Mouse (Mus musculus) monocyte, adult 5-6 weeks (primary cell): ENCODE measurements around the gene Uqcr11. TPM values are rescaled to one million over a fixed set of nuclear protein-coding genes. Genes with fewer than 3 reads are reported as not detected.

Experiments used
- ATAC-seq: fragments of 153-309, 156-312 bp; replicated peaks from 2 replicates; pipeline ENCODE4 v1.8.0; 2017; ENCODE audit warnings: mild to moderate bottlenecking; ENCODE audit not compliant: low TSS enrichment, insufficient number of reproducible peaks, severe bottlenecking, poor library complexity, low FRiP score
- total RNA-seq: library from RNA; stranded (forward); fragments of 200-1000, 200-491, 200-594 nt; gene quantifications from 3 replicates; pipeline ENCODE4 v1.2.3, GENCODE M21; 2017

Uqcr11 gene
- total RNA-seq, 1 experiment from 2014 or later, result 56.9 TPM

- no peak for ATAC-seq
These were observed 3.5 kb downstream of the Uqcr11 start for GRCm38 (mm10) chr10:80403044-80403692.

- ATAC-seq, result no peak
These were observed 5.9 kb downstream of the Uqcr11 start for GRCm38 (mm10) chr10:80400704-80401161.

- no peak; the same call in 1 of the 2 replicates for ATAC-seq
These were observed 6.5 kb downstream of the Uqcr11 start for GRCm38 (mm10) chr10:80399973-80400703.

- ATAC-seq, result peak; percentile 91
These were observed 7.2 kb downstream of the Uqcr11 start, which contains the start of gene Mbd3 for GRCm38 (mm10) chr10:80399191-80399972. Gene Mbd3, minus strand, starts transcription at chr10:80399550.

GRCm38 (mm10) chr10:80398719-80399190 lies 7.9 kb downstream of the Uqcr11 start:
- peak; percentile 48 for ATAC-seq

GRCm38 (mm10) chr10:80398174-80398535 lies 8.5 kb downstream of the Uqcr11 start:
- ATAC-seq, result no peak

- no peak for ATAC-seq
These were observed 9.0 kb downstream of the Uqcr11 start for GRCm38 (mm10) chr10:80397524-80398173.

GRCm38 (mm10) chr10:80396822-80397523 lies 9.7 kb downstream of the Uqcr11 start:
- no peak for ATAC-seq

GRCm38 (mm10) chr10:80395025-80395627 lies 11.5 kb downstream of the Uqcr11 start:
- ATAC-seq, result no peak

GRCm38 (mm10) chr10:80392687-80393086 lies 13.9 kb downstream of the Uqcr11 start:
- no peak for ATAC-seq

- no peak for ATAC-seq
These were observed 15.9 kb downstream of the Uqcr11 start for GRCm38 (mm10) chr10:80390697-80391096.

- no peak for ATAC-seq
These were observed 17.4 kb downstream of the Uqcr11 start for GRCm38 (mm10) chr10:80389185-80389708.

GRCm38 (mm10) chr10:80388731-80389130 lies 17.9 kb downstream of the Uqcr11 start:
- no peak for ATAC-seq

GRCm38 (mm10) chr10:80387522-80387959 lies 19.1 kb downstream of the Uqcr11 start, which contains the start of gene Mex3d:
Gene Mex3d, minus strand, starts transcription at chr10:80387659.
- ATAC-seq, result no peak

GRCm38 (mm10) chr10:80386735-80387471 lies 19.7 kb downstream of the Uqcr11 start:
- no peak for ATAC-seq

- ATAC-seq, result no peak
These were observed 20.6 kb downstream of the Uqcr11 start for GRCm38 (mm10) chr10:80385811-80386734.
